Mouse (Mus musculus) skeletal muscle tissue, adult 2 months (tissue): ENCODE measurements around the gene Ffar2.
"Not testable (repeated sequence)": the region's sequence is repeated elsewhere in the genome, so short reads cannot be mapped to it uniquely, and the experiment has no call there.

Experiments used
- DNase-seq: peaks from one replicate; pipeline ENCODE4 v3.0.0-alpha.2; 2012; ENCODE audit warnings: low read depth, low spot score

The Ffar2 gene

DNA sequence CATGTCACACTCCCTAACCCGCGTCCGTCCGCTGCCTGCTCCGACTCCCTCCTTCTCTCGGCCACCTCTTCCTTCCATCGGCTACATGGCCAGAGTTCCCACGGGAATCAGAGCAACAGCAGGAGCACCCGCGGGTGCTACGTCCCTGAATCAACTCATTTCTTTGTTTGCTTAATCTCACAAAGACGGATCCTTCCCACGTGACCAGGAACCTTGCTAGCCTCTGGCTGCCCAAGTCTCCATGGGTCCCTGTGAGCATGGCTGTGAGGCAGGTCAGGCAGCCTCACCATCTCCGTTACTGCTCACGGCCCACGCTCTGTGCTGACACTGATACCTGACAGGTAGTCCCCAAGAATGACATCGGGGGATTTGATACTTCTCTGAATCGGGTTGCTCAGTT, at the start of gene Ffar2:
Gene Ffar2, minus strand, starts transcription at position 101 of the 400 bp plus-strand sequence.
- no peak for DNase-seq

DNA sequence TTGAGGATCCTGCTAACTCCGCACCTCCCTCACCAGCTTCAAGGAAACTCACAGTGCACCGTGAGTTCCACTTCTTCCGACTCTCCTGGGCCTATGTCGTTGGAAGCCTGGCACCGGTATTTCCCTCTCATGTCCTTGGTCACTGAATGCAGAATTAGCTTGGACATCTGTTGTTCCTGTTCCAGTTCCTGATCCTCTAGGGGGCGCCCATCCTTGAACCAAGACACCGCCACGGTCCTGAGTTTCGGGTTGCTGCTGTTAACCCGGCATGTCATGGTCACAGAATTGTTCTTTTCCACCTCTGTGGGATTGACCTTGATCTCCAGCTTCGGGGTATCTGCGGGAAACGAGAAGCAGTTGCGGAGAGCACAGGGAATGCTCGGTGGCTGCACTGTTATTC, 49.5 kb upstream of the Ffar2 start:
- peak; percentile 34 for DNase-seq

GRCm38 (mm10) chr7:30863386-30863785, 39.8 kb upstream of the Ffar2 start:
- no peak for DNase-seq

- no peak for DNase-seq
Measured at GRCm38 (mm10) chr7:30861464-30861863, 37.9 kb upstream of the Ffar2 start, which contains the start of gene Ffar1. Ffar1 (minus strand) TSS chr7:30861564.

DNA sequence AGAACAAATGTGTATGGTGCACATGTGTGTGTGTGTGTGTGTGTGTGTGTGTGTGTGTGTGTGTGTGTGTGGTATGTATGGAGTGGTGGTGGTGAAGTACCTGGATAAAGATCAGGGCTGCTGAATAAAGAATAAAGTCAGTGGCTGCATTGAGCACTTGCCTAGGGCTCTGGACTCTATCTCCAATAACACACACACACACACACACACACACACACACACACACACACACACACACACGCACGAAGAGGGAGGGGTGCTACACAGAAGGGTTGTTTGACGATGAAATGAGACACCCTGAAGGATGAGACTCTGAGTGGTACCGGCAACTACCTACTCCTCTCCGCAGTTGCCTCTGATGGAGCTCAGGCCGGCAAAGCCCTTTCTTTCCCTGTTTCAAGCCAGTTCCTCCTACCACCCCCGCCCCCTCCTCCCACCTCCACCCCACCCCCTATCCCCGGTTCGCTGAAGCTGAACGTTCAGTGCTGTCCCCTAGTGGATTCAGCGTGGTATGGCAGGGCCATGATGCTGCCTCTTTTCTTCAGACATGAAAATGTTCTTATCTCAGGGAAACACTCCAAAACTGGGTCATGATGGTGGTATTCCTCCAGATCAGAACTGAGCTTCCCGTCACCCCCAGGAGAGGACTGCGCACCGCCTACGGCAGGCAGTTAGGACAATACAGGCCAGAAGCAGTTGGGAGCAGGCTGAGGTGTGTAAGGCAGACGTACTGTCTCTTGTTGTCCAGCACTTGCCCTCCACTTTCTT, 36.2 kb upstream of the Ffar2 start:
- DNase-seq = no peak

DNA sequence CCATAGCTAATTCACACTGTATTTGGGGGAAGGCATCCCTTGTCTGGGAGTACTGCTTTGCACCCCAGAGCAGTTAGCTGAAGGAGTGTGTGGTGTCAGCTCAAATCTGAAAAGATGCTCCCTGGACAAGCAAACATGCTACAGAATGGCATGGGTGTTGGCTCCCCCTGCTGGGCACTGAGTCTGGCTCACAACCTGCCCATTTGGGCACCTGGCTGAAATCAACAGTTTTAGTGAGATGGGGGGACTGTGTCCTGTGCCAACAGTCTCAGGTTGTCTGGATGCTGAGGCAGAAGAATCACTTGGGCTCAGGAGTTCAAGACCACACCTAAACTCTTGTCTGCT, 35.7 kb upstream of the Ffar2 start:
- DNase-seq = no peak

GRCm38 (mm10) chr7:30857746-30858145, 34.2 kb upstream of the Ffar2 start:
- DNase-seq = no peak

DNA sequence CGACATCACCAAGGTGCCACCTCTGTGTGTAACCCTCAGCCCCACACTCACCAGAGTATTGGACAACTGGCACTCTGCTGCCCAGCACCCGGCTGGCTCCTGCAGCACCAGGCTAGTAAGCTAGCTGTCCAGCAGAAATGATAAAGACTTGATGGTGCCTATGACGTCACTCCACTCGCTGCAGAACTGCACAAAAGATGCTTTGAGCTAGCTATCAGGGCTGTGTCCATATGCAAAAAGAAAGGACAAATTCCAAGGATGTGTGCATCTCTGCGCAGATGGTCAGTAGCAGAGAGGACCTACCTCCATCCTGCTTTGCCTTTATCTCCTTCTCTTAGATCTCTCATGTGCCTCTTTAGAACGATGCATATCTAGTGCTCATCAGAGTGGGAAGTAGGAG, 32.5 kb upstream of the Ffar2 start, which contains the start of gene Ffar3:
Gene Ffar3, minus strand, starts transcription at position 101 of the 400 bp plus-strand sequence.
- no peak for DNase-seq

DNA sequence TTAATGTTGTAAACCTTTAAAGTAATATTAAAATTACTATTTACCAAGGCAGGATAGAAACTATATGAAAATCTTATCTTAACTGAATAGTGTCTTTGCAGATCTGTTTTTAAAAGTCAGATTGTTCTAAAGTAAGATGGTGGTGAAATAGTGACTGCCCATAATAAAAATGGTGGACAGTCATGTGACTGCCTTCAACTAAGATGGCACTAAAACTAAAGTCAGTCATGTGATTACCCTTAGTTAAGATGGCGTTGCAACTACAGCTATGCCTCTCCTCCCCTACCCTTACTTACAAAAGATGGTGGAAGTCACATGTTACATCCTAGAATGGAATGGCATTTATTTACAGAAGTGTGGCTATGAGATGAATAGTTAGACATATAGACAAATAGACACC, 27.8 kb upstream of the Ffar2 start:
- no peak for DNase-seq

DNA sequence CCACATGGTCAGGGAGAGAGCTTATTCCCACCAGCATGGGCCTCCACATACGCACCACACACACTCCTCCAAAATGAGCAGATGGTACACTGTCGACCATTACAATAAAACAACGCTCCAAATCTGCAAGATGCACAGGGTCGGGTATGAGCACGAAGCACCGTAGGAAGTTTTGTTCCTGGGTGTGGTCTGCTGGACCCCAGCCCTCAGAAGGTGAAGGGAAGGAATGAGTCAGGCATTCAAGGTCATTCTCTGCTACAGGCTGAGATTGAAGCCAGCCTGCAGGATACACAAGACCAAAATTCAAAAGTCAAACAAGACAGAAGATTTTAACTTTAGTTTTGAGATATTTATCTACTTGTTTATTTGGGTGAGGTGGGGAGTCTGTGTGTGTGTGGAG, 24.4 kb upstream of the Ffar2 start:
- DNase-seq = no peak

DNA sequence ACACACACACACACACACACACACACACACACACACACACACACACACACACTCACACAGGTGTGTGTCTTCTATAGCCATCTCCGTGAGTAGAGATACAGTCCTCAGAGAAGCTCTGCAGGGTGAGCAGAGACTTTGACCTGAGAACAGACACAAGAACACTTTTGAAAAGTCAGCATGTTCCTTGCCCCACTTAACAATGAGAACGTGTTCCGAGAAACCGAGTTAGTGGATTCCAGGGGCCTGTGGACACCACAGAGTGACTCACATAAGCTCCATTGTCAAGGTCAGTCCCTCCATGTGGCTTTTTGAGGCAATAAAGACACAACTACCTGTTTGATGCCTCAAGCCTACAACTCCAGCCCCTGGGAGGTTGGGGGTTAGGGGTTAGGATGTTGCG, 23.8 kb upstream of the Ffar2 start:
- DNase-seq = no peak

- no peak for DNase-seq
Measured at GRCm38 (mm10) chr7:30846505-30847053, 23.0 kb upstream of the Ffar2 start.

DNA sequence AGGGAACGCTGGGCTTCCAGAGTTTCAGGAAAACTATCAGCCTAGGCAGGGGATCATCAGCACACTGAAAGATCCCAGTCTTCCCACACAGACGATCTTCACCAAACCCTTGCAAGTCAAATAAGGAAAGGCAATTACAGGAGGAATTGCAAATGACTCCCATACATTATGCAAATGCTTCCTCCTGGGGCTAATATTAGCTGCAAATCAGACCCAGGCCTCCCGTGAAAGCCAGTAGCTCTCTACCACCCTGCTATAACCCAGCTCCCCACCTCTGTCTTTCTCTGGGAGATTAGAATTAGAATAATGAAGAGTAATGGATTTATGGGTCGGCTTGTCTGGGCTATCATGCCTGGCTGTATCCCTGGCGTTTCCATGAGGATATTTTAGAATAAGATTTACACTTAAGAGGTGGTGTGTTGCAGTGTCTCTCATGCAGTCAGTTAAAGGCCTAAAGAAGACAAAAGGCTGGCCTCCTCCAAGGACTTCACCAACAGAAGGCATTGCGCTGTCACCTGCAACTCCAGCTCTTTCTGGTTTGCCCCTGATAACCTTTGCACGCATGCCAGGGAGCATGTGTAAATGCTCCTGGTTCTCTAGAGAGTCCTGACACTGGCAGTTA, 21.2 kb upstream of the Ffar2 start:
- no peak for DNase-seq

- no peak for DNase-seq
Measured at GRCm38 (mm10) chr7:30842092-30842491, 18.5 kb upstream of the Ffar2 start.

- no peak for DNase-seq
Measured at GRCm38 (mm10) chr7:30841379-30841778, 17.8 kb upstream of the Ffar2 start.

GRCm38 (mm10) chr7:30840306-30840705, 16.7 kb upstream of the Ffar2 start:
- no peak for DNase-seq

DNA sequence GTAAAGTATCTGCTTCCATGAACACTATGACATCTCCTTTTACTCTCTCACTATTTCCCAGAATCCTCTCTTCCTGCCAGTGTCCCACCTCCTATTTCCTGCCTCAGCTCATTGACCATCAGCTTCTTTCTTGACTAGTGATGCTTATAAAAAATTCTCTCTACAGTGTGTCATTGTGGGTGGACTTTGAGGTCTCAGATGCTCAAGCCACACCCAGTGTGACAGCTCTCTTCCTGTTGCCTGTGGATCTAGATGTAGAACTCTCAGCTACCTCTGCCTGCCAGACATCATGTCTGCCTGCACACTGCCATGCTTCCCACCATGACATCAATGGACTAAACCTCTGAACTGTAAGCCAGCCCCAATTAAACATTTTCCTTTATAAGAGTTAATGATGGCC, 13.7 kb upstream of the Ffar2 start:
- no peak for DNase-seq

- not testable (repeated sequence) for DNase-seq
Measured at GRCm38 (mm10) chr7:30832684-30833083, 9.1 kb upstream of the Ffar2 start.

DNA sequence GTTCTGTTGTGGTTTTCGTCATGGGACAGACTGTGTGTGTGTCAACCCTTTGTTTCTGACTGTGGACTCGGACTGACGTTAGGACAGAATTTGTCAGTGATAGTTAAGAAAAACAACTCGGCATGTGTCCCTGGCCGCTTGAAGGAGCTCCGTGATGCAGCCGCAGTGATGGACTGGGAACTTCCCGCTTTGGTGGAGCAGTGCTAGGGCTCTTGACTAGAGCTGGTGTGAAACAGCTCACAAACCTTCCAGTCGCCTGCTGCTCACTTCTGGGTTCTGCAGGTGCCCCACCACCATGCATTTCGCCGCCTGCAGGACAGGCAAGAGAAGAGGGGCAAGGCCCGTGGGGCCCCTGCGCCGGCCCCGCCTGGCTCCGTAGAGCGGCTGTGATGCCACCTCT, 8.7 kb upstream of the Ffar2 start:
- no peak for DNase-seq

DNA sequence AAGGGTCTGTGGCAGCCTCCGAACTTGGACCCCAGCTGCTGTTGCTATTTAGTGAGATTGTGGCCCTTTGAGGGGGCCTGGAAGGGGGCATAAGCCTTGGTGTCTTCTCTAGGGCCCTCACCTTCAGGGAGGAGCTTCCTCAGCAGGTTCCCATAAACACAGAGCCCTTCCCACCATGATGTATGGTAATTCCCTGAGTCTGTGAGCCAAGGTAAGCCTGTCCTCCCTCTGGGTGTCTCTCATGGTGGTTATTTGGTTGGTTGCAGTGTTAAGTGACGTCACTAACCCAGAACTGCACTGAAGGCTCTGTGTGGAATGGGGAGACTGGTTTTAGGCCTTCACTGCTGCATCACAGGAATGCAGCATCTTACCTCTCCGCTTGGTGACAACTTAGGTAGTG, 5.9 kb upstream of the Ffar2 start:
- no peak for DNase-seq

GRCm38 (mm10) chr7:30828871-30829270, 5.3 kb upstream of the Ffar2 start:
- DNase-seq = not testable (repeated sequence)

- DNase-seq = no peak
Measured at GRCm38 (mm10) chr7:30826660-30827059, 3.1 kb upstream of the Ffar2 start.

GRCm38 (mm10) chr7:30824306-30824705, 731 bp upstream of the Ffar2 start:
- DNase-seq = no peak
